Mouse (Mus musculus) lung, postnatal 0 days (tissue): ENCODE results near the gene Slc24a3. TPM values are rescaled to one million over a fixed set of nuclear protein-coding genes. Genes with fewer than 3 reads are reported as not detected.

ENCODE experiments used
- ATAC-seq: fragments of 200-750 bp; cut with Nextera tagmentation; 2 replicates; pipeline ENCODE4 v1.8.0; 2017; ENCODE audit warnings: moderate library complexity
- DNase-seq: peaks from one replicate; pipeline ENCODE4 v3.0.0-alpha.2; 2016; ENCODE audit warnings: low spot score
- H3K27ac ChIP-seq: fragments of 300-500 bp; sonication (generic); 2 replicates; pipeline ENCODE4 v1.5.1; 2014; ENCODE audit warnings: antibody characterized with exemption, mild to moderate bottlenecking, low read length, mixed read lengths
- H3K27me3 ChIP-seq: fragments of 300-500 bp; sonication (generic); replicated peaks from 2 replicates; pipeline ENCODE4 v1.6.1; 2014; ENCODE audit warnings: low read length, mixed read lengths; ENCODE audit not compliant: insufficient read depth
- H3K36me3 ChIP-seq: fragments of 300-500 bp; sonication (generic); 2 replicates; pipeline ENCODE4 v1.6.1; 2014; ENCODE audit warnings: low read length, mixed read lengths; ENCODE audit not compliant: insufficient read depth
- H3K4me1 ChIP-seq: fragments of 300-500 bp; sonication (generic); 2 replicates; pipeline ENCODE4 v1.6.1; 2014; ENCODE audit warnings: antibody characterized with exemption, low read depth, low read length, mixed read lengths; ENCODE audit not compliant: insufficient read depth
- H3K4me2 ChIP-seq: fragments of 300-500 bp; sonication (generic); replicated peaks from 2 replicates; pipeline ENCODE4 v1.6.1; 2014; ENCODE audit warnings: low read depth, mild to moderate bottlenecking, low read length, moderate library complexity, mixed read lengths
- H3K4me3 ChIP-seq: fragments of 300-500 bp; sonication (generic); 2 replicates; pipeline ENCODE4 v1.5.1; 2014; ENCODE audit warnings: low read depth, low read length
- H3K9ac ChIP-seq: fragments of 300-500 bp; sonication (generic); replicated peaks from 2 replicates; pipeline ENCODE4 v1.6.1; 2014; ENCODE audit warnings: low read depth, mild to moderate bottlenecking
- H3K9me3 ChIP-seq: fragments of 300-500 bp; sonication (generic); 2 replicates; pipeline ENCODE4 v1.6.1; 2016; ENCODE audit warnings: low read length, mixed read lengths
- CTCF ChIP-seq: IDR thresholded peaks from 2 replicates; pipeline ENCODE4 v1.5.1; 2016; ENCODE audit warnings: antibody characterized with exemption, mild to moderate bottlenecking
- EP300 ChIP-seq: IDR thresholded peaks from 2 replicates; pipeline ENCODE4 v1.6.1; 2016; ENCODE audit warnings: antibody characterized with exemption, mild to moderate bottlenecking, control low read depth
- WGBS: fragments of 180-500 bp; shearing (Covaris S2); extraction: QIAGEN DNeasy Blood & Tissue Kit; methylation state at CpG from one replicate; pipeline ENCODE4 v1.1.7; 2014; 5-methylcytosine and 5-hydroxymethylcytosine counted together
- polyA plus RNA-seq: library from polyadenylated mRNA; unstranded; fragments of >200 nt; fragmentation: Nextera tagmentation; extraction: Ambion mirVana; gene quantifications from 2 replicates; pipeline ENCODE4 v1.2.1, GENCODE M21; 2015

The Slc24a3 gene
- polyA plus RNA-seq, 1 experiment from 2014 or later, result 2.3 TPM

DNA sequence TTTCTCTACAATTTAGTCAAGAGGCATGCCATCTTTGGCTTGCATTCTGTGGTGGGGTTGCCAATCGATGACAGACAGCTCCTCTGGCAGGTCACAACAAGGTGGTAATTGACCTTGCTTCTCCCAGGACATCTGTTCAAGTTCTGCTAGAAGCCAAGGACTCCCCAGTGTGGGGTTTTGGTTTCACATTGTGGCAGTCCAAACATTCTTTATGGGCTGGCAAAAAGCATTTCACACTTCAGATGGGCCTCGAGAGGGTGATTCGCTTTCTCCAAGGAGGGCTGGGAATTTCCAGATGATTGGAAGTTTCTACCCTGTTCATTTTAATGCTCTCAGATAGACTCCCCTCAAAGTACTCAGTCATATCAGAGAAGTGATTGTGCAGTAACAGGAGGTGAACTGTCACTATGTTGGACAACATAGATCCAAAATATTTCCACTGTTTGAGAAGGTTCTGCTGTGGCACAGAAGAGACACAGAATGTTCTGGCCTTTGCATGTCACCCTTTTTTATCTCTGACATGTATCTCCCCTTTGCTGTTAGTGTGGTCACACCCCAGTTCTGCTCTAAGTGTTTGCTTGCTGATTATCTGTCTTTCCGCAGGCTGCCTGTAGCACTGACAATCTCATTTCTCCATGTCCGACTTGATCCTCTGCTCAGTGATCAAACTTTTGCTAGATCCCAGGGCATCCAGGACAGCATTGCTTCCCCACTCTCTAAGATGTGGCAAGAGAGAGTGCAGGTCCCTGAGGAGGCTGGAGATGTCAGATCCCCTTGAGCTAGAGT lies 132.6 kb downstream of the Slc24a3 start:
- Histone ChIP-seq H3K27ac (no peak overlapping the region), H3K4me3 (no peak overlapping the region), H3K36me3 (no peaks in the 10 kb centered on the region), H3K9ac (no peak overlapping the region), H3K27me3 (no peaks in the 10 kb centered on the region), H3K4me2 (no peak overlapping the region), H3K4me1 (no peaks in the 10 kb centered on the region), H3K9me3 (no peaks in the 10 kb centered on the region)
- TF ChIP-seq CTCF, result no peak
- TF ChIP-seq EP300, result no peak
- DNase-seq (no peak), ATAC-seq (no peak)
- 64% methylated on average over 5 of the region's 5 CpGs for WGBS

DNA sequence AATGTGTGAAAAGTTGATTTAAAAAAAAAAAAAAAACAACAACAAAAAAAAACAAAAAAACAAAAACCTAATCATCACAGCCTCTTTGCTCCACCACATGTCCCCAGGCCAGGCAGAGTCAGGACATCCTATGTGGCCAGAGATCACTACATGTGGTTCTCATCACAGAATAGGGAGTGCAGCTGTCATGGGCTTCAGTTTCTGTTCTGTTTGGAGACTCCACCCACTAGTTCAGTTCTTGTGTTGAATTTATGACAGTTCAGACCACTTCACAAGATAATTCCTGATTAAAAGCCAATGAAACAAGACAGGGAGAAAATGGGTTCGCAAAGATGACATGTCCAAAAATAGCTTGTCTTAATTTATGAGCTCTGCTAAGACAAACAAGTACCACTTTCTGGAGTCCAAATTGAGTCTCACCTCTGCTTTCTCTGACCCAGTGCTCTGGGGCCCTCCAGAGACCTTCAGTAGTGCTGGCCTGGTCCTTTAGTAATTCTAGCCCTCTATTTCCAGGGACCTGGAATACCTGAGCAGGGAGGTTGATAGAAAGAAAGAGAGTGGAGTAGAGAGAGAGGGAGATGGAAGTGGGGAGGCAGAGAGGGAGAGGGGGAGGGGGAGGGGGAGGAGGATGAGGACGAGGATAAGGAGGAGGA lies 139.8 kb downstream of the Slc24a3 start:
- Histone ChIP-seq H3K27me3 (no peaks in the 10 kb centered on the region), H3K4me3 (no peak overlapping the region), H3K9me3 (no peaks in the 10 kb centered on the region), H3K4me1 (no peaks in the 10 kb centered on the region), H3K36me3 (no peaks in the 10 kb centered on the region), H3K27ac (no peak overlapping the region), H3K4me2 (no peak overlapping the region), H3K9ac (no peak overlapping the region)
- WGBS, result 45% methylated on average over 2 of the region's 2 CpGs
- ATAC-seq, result no peak
- peak; percentile 33 for DNase-seq
- TF ChIP-seq CTCF, result no peak
- TF ChIP-seq EP300, result no peak

DNA sequence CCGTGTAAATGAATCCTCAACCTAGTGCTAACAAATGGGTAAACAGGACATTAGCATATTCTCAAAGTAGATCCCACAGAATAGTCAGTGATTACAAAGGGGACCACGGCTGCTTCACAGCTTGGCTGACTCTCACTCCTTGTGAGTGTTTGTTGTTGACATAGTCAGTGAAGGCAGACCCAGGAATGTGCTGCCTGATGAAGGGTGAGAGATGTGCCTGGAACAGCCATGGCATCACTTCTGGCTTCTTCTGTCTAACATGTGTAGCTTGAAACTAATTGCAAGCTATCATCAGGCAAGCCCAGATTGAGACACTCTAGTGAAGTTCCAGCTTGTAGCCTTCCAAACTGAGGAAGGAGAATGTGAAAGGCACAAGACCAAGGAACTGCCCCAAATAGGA lies 151.4 kb downstream of the Slc24a3 start:
- H3K9me3 ChIP-seq, result no peaks in the 10 kb centered on the region
- no peak overlapping the region for H3K27ac ChIP-seq
- peak; percentile 72 for ATAC-seq
- H3K27me3 ChIP-seq, result no peaks in the 10 kb centered on the region
- H3K4me2 ChIP-seq, result no peak overlapping the region
- WGBS, result 19% methylated on average over 2 of the region's 2 CpGs
- no peak overlapping the region for H3K4me3 ChIP-seq
- H3K4me1 ChIP-seq, result no peaks in the 10 kb centered on the region
- no peaks in the 10 kb centered on the region for H3K36me3 ChIP-seq
- peak; percentile 69 for DNase-seq
- H3K9ac ChIP-seq, result no peak overlapping the region
- TF ChIP-seq EP300, result no peak
- no peak for TF ChIP-seq CTCF

DNA sequence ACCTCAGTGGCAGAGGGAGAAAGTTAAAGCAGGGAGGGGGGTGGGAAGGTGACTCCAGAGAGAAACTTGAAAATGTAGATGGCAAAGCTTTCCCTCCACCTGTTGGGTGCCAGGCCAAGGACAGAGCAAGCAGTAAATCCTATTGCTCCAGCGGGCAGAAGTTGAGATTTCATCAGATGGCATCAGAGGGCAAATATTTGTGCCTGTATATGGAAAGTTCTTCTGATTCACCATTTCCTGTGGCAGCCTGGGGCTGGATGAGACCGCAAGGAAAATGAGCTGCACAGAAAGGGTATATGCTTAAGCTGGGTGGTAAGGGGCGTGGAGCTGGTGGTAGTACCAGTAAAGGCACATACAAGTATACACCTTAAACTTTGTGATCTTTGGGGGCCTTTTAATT lies 153.7 kb downstream of the Slc24a3 start:
- Histone ChIP-seq H3K27me3 (no peaks in the 10 kb centered on the region), H3K9ac (no peak overlapping the region), H3K4me3 (no peak overlapping the region), H3K36me3 (no peaks in the 10 kb centered on the region), H3K4me2 (no peak overlapping the region), H3K27ac (no peak overlapping the region), H3K4me1 (no peaks in the 10 kb centered on the region), H3K9me3 (no peaks in the 10 kb centered on the region)
- no peak for ATAC-seq
- TF ChIP-seq CTCF (no peak), EP300 (no peak)
- 89% methylated on average over 3 of the region's 3 CpGs for WGBS
- DNase-seq, result no peak

DNA sequence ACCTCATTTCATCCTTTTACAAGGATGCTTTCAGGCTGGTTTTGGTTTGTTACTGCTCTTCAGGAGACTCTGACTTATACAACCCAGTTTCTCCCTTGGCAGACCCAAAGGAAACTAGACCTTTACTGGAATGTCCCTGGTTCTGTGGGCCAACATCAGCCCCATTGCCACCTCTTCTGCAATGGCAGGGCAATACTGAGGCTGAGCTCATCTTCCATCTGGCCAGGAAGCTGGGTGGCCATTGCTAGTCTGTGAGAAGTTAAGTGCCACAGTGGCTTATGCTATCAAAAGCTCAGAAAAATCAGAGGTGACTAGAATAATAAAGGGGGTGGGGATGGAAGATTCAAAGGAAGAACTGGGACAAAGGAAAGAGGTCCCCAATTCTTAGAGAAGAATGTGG lies 154.2 kb downstream of the Slc24a3 start:
- H3K9me3 ChIP-seq, result no peaks in the 10 kb centered on the region
- no peak for DNase-seq
- no peak overlapping the region for H3K9ac ChIP-seq
- TF ChIP-seq EP300, result no peak
- no peak for TF ChIP-seq CTCF
- no peaks in the 10 kb centered on the region for H3K4me1 ChIP-seq
- no peak overlapping the region for H3K4me2 ChIP-seq
- no peak overlapping the region for H3K27ac ChIP-seq
- no peaks in the 10 kb centered on the region for H3K27me3 ChIP-seq
- H3K4me3 ChIP-seq, result no peak overlapping the region
- H3K36me3 ChIP-seq, result no peaks in the 10 kb centered on the region
- no peak for ATAC-seq

DNA sequence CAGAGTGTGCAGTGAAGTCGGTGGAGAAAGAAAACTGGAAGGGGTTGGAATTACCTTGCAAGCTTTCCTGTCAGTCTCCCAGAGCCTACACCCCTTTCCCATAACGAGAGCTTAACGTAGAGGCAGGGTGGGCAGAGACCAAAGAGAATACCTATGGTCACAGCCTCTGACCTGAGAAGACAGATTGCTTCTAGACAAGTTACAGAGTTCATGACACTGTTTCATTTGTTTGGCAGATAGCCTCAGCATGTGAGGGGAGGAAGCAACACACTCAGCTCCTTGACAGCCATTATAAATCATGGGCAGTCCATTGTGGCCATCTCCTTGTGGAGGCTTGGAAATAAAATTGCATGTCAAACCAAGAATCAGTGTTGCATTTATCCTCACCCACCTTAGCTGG lies 156.9 kb downstream of the Slc24a3 start:
- WGBS, result 29% methylated on average over 3 of the region's 3 CpGs
- DNase-seq (no peak), ATAC-seq (no peak)
- H3K27me3 ChIP-seq, result no peaks in the 10 kb centered on the region
- TF ChIP-seq CTCF (no peak), EP300 (no peak)
- H3K4me1 ChIP-seq, result no peaks in the 10 kb centered on the region
- H3K9ac ChIP-seq, result no peak overlapping the region
- no peak overlapping the region for H3K4me3 ChIP-seq
- no peaks in the 10 kb centered on the region for H3K9me3 ChIP-seq
- no peak overlapping the region for H3K27ac ChIP-seq
- no peaks in the 10 kb centered on the region for H3K36me3 ChIP-seq
- no peak overlapping the region for H3K4me2 ChIP-seq
